Mouse (Mus musculus): ENCODE measurements around the gene Fbxl5. TPM values are rescaled to one million over a fixed set of nuclear protein-coding genes. Genes with fewer than 3 reads are reported as not detected.

The Fbxl5 gene
- total and polyA plus RNA-seq, 3 experiments: 20.1 to 39.0 (median 32.6) TPM

DNA sequence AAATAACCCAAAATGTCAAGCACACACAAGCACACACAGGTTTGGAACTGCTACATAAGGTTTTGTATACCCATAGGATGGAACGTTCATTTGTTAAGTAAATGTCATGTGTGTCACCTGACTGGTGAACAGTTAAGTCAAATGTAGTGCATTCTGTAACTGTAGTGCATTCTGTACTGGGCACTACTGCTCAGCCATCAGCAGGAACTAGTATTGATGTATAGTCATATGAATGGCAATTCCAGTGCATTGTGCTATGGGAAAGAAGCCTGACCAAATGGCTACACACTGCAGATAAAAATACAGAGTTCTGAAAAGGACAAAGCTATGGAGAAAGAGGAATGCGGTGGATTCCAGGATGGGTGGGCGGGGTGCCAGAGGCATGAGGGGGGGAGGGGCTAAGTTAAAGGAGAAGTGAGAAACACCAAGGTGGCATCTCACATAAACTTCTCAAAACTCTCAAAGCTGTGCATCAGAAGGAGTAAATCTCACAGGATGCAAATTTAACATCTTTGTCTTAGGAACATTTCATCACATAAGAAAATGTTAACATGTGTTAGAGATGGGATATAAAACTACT is 21.2 kb upstream of the Fbxl5 start:
- WGBS: 46% methylated on average over 3 of the region's 3 CpGs
- Histone ChIP-seq H3K4me3 (no peak overlapping the region), H3K27ac (peak overlapping the region; percentile 75; the same call in 1 of the 2 replicates), H3K36me3 (ENCODE audit: control insufficient read depth, insufficient read depth, low read length) (no peaks in the 10 kb centered on the region; the same call in 1 of the 2 replicates), H3K27me3 (ENCODE audit: control insufficient read depth, insufficient read depth, low read length) (no peaks in the 10 kb centered on the region), H3K9ac (ENCODE audit: low read depth, low read length) (no peak overlapping the region), H3K4me1 (ENCODE audit: control insufficient read depth, insufficient read depth, low read length) (peaks cover 12% of the 10 kb centered on the region), H3K79me2 (replicated peaks; ENCODE audit: control insufficient read depth, insufficient read depth, low read length) (no peaks in the 10 kb centered on the region)
- no peak for TF ChIP-seq EP300 (IDR thresholded peaks at IDR 0.05; ENCODE audit: insufficient read depth, low read depth, low read length)
- intact Hi-C loops (cut with DNase I): loop anchor here (5.0 kb wide), 1 partner anchor 35 kb away; no protein-coding TSS in a partner anchor
- DNase-seq: no peak

DNA sequence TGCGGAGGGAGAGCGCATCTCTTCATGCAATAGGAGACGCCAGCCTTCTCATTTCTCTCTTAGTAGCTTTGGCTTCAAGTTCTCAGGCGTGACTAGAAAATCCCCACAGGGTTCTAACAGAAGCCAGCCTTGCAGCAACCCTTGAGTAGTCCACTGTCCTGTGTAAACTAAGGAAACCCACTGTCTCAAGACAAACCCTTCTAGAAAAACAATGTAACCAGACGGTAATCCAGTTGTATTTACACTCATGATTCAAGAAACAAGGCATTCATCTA is 20.5 kb upstream of the Fbxl5 start:
- intact Hi-C loops (cut with DNase I): loop anchor here (5.0 kb wide), 1 partner anchor 35 kb away; no protein-coding TSS in a partner anchor
- Histone ChIP-seq H3K36me3 (ENCODE audit: control insufficient read depth, insufficient read depth, low read length) (no peaks in the 10 kb centered on the region; the same call in 1 of the 2 replicates), H3K9ac (ENCODE audit: low read depth, low read length) (peak overlapping the region; percentile 53), H3K4me3 (peak overlapping the region; percentile 45), H3K4me1 (ENCODE audit: control insufficient read depth, insufficient read depth, low read length) (peaks cover 12% of the 10 kb centered on the region), H3K27me3 (ENCODE audit: control insufficient read depth, insufficient read depth, low read length) (no peaks in the 10 kb centered on the region), H3K79me2 (replicated peaks; ENCODE audit: control insufficient read depth, insufficient read depth, low read length) (no peaks in the 10 kb centered on the region), H3K27ac (peak overlapping the region; percentile 75)
- TF ChIP-seq EP300 (IDR thresholded peaks at IDR 0.05; ENCODE audit: insufficient read depth, low read depth, low read length) (no peak), CTCF (IDR thresholded peaks at IDR 0.05) (no peak), POLR2A (IDR thresholded peaks at IDR 0.05; ENCODE audit: insufficient read depth, low read depth, low read length) (no peak)
- DNase-seq: no peak
- WGBS: 51% methylated on average over 5 of the region's 5 CpGs

DNA sequence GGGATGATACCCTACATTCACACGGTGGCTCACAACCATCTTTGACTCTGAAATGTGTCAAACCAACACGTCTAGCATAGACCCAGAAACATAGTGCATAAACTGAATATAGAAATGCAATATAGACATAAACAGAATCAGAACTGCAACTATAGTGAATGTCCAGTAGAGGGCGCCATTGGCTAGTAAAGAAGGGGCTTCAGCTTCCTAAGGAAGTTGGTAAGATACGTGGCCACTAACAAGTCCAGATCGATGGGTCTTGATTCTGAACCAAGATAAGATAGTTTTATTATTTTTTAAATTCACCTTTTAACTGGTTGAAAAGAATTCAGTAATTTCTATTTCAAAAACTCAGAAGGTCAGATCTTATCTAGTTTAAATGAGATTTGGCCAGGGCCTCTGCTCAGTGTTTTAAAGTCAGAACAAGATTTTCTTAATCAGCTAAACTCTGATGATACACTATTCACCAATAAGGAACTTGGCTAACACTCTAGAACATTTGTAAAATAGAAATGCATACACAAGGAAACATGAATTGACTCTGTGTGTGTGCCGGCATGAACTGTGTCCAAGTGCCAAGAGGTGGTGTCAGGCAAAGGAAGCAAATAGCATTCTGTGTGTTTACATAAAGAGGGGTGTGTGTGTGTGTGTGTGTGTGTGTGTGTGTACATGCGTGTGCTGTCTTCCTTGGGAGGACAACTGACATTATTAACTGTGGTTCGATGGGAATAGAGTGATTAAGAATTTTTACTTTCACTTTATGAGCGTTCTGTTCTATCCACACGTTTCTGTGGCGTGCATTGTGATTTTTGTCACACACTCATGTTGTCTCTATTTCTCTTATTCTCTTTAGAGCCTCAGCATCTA is 19.9 kb upstream of the Fbxl5 start:
- WGBS: 8% methylated on average over 11 of the region's 11 CpGs
- Histone ChIP-seq H3K9ac (ENCODE audit: low read depth, low read length) (peak overlapping the region; percentile 53), H3K27ac (peak overlapping the region; percentile 75), H3K79me2 (replicated peaks; ENCODE audit: control insufficient read depth, insufficient read depth, low read length) (no peaks in the 10 kb centered on the region), H3K4me1 (ENCODE audit: control insufficient read depth, insufficient read depth, low read length) (peaks cover 12% of the 10 kb centered on the region), H3K36me3 (ENCODE audit: control insufficient read depth, insufficient read depth, low read length) (no peaks in the 10 kb centered on the region; the same call in 1 of the 2 replicates), H3K27me3 (ENCODE audit: control insufficient read depth, insufficient read depth, low read length) (no peaks in the 10 kb centered on the region), H3K4me3 (peak overlapping the region; percentile 45)
- peak in 1 of 2 experiments; percentile 39 for DNase-seq
- intact Hi-C loops (cut with DNase I): loop anchor here (1.0 to 5.0 kb wide), 3 partner anchors 36 to 149 kb away; no protein-coding TSS in a partner anchor
- no peak for TF ChIP-seq POLR2A (IDR thresholded peaks at IDR 0.05; ENCODE audit: insufficient read depth, low read depth, low read length)
- TF ChIP-seq CTCF (IDR thresholded peaks at IDR 0.05): peak; percentile 99; the same call in 1 of the 2 replicates

DNA sequence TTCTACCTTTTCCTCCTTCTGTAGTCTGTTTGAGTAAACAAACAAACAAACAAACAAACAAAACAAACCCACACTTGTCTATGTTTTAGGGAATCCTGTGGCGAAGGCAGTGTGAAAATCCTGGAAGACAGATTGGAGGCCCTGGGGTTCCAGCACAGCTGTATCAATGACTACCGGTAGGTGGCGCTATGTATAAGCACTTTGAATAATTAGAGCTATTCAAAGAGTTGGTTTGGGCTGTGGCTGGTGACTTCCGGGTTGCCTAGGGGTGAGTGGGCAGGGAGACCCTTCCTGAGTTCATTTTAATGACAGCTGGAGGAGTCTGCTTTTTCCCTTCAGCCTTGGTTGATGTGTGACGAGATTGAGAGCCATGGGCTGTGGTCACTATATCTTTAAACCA is 15.9 kb upstream of the Fbxl5 start:
- 39% methylated on average over 5 of the region's 5 CpGs for WGBS
- Histone ChIP-seq H3K27ac (no peak overlapping the region), H3K9ac (ENCODE audit: low read depth, low read length) (no peak overlapping the region), H3K79me2 (replicated peaks; ENCODE audit: control insufficient read depth, insufficient read depth, low read length) (no peaks in the 10 kb centered on the region), H3K27me3 (ENCODE audit: control insufficient read depth, insufficient read depth, low read length) (no peaks in the 10 kb centered on the region), H3K36me3 (ENCODE audit: control insufficient read depth, insufficient read depth, low read length) (no peaks in the 10 kb centered on the region), H3K4me3 (no peak overlapping the region), H3K4me1 (ENCODE audit: control insufficient read depth, insufficient read depth, low read length) (no peaks in the 10 kb centered on the region; the same call in 1 of the 2 replicates)
- peak in 1 of 2 experiments; percentile 25 for DNase-seq
- TF ChIP-seq EP300 (IDR thresholded peaks at IDR 0.05; ENCODE audit: insufficient read depth, low read depth, low read length) (no peak), CTCF (IDR thresholded peaks at IDR 0.05) (peak; percentile 91)
- intact Hi-C loops (cut with DNase I): loop anchor here (5.0 kb wide), 1 partner anchor 165 kb away; no protein-coding TSS in a partner anchor

DNA sequence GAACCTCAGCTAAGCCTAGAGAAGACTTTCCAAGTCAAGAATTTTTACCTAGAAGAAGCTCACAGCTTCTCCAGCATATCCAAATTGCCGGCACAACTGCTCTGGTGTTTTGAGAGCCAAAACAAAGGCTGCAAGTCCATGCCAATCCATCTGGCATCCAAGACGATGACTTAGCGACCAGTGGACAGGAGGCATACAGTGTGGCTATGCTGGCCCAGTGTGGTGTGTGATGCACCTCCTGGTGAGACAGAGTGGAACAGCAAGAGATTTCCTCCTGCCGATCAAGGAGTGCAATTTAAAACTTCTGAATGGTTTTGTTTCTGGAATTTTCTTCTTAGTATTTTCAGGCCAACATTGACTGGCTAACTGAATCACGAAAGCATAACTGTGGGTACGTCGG is 15.2 kb upstream of the Fbxl5 start:
- H3K36me3 ChIP-seq (ENCODE audit: control insufficient read depth, insufficient read depth, low read length): no peaks in the 10 kb centered on the region
- WGBS: 78% methylated on average over 7 of the region's 7 CpGs
- intact Hi-C loops (cut with DNase I): loop anchor here (5.0 kb wide), 1 partner anchor 164 kb away; no protein-coding TSS in a partner anchor
- H3K79me2 ChIP-seq (replicated peaks; ENCODE audit: control insufficient read depth, insufficient read depth, low read length): no peaks in the 10 kb centered on the region
- H3K9ac ChIP-seq (ENCODE audit: low read depth, low read length): no peak overlapping the region
- no peak for DNase-seq
- TF ChIP-seq CTCF (IDR thresholded peaks at IDR 0.05) (peak; percentile 22; the same call in 1 of the 2 replicates), EP300 (IDR thresholded peaks at IDR 0.05; ENCODE audit: insufficient read depth, low read depth, low read length) (no peak), POLR2A (IDR thresholded peaks at IDR 0.05; ENCODE audit: insufficient read depth, low read depth, low read length) (no peak)
- no peaks in the 10 kb centered on the region for H3K27me3 ChIP-seq (ENCODE audit: control insufficient read depth, insufficient read depth, low read length)
- no peaks in the 10 kb centered on the region for H3K4me1 ChIP-seq (ENCODE audit: control insufficient read depth, insufficient read depth, low read length)
- H3K27ac ChIP-seq: no peak overlapping the region
- H3K4me3 ChIP-seq: no peak overlapping the region

DNA sequence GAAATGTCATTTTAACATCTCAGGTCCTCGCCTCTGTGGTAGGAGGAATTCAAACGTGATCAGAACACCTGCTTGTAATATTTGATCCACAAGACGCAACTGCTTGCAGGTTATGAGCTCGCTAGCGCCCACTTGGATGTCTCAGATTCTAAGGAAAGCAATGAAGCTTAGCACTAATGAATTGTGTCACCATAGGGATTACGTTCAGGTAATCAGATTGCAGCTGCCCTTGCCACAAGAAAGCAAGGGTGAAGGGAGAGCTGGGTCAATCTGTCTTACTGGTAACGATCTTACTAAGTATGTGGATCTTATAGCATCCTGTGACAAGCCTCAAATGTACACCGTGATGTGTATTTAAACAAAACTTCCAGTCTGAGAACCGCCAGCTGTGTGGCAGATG is 5.9 kb upstream of the Fbxl5 start:
- no peak overlapping the region for H3K27ac ChIP-seq
- H3K27me3 ChIP-seq (ENCODE audit: control insufficient read depth, insufficient read depth, low read length): no peaks in the 10 kb centered on the region
- no peak overlapping the region for H3K4me3 ChIP-seq
- intact Hi-C loops (cut with DNase I): no loop called here
- no peak overlapping the region for H3K9ac ChIP-seq (ENCODE audit: low read depth, low read length)
- no peaks in the 10 kb centered on the region for H3K79me2 ChIP-seq (replicated peaks; ENCODE audit: control insufficient read depth, insufficient read depth, low read length)
- WGBS: 84% methylated on average over 9 of the region's 9 CpGs
- no peaks in the 10 kb centered on the region for H3K4me1 ChIP-seq (ENCODE audit: control insufficient read depth, insufficient read depth, low read length)
- no peak for DNase-seq
- TF ChIP-seq POLR2A (IDR thresholded peaks at IDR 0.05; ENCODE audit: insufficient read depth, low read depth, low read length): no peak
- TF ChIP-seq CTCF (IDR thresholded peaks at IDR 0.05): no peak
- no peak for TF ChIP-seq EP300 (IDR thresholded peaks at IDR 0.05; ENCODE audit: insufficient read depth, low read depth, low read length)
- H3K36me3 ChIP-seq (ENCODE audit: control insufficient read depth, insufficient read depth, low read length): no peaks in the 10 kb centered on the region
